Mouse (Mus musculus): ENCODE results near the gene Pakap.

Gene Pakap

DNA sequence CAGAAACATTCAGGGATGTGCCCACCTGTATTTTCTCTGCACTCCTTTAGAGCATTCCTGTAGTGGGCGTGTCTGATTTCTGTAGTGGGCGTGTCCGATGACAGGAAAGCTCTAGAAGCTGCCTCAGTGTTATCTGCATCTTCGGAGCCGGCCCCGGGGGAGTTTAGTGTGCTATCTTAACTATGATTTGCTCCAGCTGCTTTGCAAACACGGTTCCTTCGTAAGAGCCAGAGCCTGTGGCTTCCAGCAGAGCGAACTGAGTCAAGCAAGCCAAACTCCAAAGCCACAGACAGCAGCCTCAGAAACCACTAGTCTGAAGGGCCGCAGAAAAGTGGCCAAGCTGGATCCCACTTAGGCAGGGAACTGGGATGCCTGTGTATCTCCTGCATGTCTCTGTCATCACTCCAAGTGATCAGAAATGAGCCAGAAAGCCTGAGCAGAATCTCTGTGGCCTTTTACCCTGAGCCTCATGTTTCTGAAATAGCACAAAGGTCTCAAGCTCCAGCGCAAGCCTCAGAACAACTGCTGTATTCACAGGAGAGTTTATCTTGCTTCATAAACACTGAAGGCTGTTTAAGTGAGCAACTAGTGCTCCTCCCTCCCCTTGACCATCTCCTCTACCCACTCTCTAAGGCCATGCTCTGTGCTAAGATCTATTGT lies 205.0 kb downstream of the Pakap start:
- no peak for DNase-seq

DNA sequence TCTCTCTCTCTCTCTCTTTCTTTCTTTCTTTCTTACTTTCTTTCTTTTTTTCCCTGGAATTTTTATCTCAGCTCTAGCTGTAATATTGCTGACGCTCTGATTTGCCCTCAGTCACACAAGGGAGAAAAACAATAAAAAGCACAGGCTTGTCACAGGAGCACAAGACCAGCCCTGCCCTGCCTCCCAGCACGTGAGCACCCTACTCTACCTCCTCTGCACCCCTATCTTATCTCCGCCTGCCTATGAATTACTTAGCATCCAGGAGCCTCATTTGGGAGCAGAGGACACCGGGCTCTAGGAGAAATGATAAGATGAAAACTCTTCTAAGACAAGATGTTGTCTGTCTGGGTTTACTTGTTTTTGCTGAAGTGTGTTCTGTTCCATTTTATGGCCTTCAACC lies 206.5 kb downstream of the Pakap start:
- no peak for DNase-seq

DNA sequence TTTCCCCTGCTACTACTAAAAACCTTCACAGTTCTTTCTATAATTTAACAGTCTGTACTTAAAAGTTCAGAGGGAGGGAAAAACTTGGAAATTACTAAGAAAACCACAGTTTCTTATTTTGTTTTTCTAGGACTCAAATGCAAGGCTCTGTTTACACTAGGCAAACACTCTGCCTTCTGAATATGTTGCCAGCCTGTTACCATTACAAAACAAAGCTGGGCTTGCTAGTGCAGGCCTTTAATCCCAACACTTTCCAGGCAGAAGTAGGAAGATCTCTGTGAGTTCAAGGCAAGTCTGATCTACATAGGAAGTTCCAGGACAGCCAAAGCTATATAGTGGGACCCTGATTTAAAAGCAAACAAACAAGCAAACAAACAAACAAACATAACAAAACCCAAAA lies 207.6 kb downstream of the Pakap start:
- DNase-seq = no peak

DNA sequence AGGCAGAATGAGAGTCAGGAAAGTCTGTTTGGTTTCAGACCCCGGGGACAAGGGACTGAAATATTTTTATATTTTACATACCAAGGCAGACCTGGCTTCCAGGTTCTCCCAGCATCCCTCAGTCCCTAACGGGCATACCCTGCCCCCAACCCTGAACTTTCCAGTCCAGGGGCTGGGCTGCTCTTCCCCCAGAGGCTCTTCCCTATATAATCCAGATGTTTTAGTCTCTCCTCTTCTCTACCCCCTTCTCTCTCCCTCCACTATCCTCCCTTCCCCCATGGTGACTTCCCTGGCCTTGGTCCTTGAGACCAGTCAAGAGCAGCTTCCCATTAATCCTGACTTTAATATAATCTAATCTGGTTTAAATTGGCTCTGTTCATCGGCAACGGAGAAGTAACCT lies 212.4 kb downstream of the Pakap start:
- DNase-seq = no peak

DNA sequence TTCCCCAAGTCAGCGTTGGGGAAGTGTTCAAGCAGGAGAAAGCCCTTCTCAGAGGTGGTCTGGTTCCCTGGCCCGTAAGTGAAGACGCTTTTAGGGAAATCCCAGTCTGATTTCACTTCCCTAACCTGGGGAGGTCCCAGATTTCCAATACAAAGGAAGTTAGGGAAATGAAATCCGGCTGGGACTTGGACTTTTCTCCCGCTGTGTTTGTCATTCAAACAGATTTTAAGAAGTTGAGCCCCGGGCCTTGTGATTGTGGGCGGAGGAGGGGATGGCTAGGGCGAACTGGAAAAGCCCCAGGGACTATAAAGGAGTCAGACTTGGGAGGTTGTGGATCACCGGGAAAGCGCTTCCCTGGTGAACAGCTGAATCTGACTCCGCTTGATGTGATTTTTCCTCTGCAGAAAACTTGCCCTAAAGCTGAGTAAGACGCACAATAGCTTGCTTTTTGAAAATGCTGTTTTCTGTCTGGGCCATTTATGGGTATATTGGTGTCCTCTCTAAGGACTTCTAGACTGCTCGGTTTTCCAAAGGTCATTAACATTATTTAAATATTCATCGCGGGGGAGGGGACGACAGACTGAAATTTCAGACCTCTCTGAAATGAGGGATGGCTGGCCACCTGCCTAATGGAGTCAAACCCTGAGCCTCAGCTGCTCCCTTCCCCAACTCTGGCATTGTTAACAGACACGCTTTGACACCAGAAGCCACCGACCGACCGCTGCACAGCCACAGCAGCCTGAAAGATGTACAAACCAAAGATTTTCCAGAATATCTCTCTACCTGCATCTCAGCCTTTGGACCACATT lies 213.1 kb downstream of the Pakap start:
- no peak for DNase-seq

DNA sequence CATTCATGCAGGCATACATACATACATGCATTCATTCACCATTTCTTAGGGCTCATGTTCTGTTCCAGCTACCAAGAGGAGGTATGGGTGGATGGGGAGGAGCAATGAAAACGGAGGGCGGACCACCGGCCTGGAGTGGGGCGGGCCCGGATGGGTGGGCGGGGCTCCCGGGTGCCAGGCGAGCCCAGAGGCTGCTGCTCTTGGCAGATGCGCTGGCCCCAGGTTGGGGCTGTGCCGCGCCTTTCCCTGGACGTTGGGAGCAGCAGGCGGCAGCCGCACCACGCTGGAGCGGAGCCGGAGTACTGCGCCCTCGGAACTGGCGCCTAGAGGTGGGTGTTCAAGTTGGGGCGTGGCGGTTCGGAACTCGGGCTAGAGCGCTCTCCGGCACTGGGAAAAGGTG lies 214.0 kb downstream of the Pakap start:
- DNase-seq = peak; percentile 7 to 16

DNA sequence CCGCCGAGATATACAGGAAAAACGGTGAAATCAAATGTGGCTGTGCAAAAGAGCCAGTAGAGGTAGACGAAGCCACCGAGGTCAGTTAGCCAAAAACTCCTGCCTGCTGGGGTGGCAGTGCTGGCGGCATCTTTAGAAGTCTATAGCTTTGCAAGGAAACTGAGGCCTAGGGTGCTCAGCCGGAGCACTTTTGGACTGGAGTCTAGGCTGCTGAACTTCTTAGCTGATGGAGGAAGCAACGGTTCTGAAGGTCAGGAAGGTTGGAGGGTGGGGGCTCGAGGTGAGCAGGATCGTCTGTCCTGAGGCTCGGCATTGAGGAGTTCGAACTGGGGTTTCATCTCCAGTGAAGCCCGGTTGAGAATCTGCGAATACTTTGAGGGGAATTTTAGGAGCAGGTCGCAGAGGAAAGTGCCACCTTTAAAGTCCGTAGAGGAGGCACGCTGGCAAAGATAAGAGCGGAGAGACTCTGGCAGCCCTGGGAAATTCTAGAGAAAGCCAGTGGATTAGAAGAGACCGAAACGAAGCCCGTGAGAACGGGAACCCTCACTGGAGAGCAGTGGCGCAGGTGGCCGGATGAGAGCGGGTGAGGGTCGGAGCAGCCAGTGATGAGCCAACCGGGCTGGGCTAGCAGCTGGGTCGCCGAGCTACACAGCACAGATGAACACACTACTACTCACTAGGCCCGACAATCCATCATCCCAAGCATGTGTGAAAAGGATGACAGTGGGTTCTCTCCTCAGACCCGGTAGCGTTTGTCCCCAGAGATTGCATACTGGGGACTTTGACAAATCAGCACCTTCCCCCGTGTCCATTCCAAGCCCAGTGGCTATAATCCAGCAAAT lies 214.8 kb downstream of the Pakap start:
- DNase-seq = no peak

DNA sequence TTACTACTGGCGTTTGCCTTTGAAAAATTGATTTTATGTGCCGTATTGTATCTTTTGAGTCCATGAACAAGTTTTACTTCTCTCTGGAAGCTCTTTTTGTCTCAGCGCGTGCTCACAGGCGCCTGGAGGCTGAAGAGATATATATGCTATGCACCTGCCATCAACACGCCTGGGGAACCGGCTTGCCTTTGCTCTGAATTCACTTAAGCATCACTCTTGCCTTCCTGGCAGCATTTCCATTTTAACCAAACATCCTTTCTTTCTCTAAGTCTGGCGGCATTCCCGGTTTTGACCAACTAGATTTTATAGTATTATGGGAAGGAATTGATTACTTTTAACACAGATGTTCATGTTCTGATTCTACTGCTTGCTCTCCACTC lies 215.4 kb downstream of the Pakap start:
- DNase-seq = no peak

DNA sequence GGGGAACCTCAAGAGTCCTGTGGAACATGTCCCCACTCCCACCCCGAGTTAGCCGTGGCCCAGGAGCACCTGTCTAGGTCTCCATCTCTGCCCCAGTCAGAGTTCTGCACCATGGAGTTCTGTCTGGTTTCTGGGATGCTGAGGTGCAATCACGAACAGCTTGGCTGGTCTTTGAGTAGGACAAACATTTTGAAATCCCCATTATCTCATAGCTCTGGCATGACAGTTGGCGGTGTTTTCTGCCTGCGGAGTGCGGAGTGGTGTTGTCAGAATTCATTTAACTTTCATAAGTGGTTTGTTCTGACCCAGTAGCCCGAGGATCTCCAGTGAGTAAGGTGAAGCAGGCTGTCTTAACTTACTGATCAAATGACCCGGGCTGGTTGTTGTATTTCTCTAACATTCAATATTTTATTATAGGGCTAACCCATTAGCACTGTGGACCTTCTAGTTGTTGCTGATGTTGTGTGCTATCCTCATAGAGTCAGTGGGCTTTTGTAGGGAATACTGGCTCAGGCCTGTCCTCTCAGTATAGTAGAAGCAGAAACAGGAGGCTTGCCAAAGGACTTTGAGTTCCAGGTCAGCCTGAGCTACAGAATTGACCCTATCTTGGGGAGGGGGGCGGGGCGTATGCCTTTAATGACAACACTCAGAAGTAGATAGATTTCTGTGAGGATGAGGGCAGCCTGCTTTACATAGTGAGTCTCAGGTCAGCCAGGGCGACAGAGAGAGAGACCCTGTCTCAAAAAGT lies 216.0 kb downstream of the Pakap start:
- no peak for DNase-seq

DNA sequence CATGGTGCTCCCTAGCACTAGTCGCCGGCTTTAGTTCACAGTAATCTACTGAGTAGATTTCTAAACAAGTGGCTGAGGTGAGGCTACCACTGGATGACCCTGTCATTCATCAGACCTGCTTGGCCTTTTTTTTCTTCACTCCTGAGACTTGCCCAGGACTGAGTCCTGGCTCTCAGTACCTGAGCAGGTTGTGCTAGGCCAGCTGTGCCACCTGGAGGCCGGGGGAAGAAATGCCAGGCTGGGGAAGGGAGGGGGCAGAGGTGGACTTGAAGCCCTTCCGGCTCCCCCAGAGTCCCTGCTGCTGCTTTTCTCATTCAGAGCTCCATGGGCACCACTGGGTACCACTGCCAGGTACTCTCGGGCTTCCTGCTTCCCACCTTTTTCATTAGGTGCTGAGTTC lies 220.7 kb downstream of the Pakap start:
- no peak for DNase-seq

DNA sequence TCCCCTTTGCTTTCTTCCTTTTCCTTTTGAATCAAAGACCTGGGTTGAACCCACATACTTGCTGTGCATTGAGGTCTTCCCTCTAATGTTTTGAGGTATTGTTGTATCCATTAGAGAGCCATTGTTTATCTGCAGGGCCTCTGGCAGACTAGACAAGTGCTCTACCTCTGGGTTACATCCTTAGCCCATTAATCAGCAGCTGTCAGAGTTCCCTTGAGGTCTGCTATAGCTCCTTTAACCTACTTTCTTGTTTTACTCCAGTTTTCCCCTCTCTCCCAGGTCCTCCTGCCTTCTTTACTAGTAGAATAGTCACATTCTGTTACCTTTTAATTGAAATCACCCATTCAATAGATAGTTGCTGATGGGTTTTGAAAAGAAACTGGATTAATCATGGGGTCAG lies 221.1 kb downstream of the Pakap start:
- no peak for DNase-seq

DNA sequence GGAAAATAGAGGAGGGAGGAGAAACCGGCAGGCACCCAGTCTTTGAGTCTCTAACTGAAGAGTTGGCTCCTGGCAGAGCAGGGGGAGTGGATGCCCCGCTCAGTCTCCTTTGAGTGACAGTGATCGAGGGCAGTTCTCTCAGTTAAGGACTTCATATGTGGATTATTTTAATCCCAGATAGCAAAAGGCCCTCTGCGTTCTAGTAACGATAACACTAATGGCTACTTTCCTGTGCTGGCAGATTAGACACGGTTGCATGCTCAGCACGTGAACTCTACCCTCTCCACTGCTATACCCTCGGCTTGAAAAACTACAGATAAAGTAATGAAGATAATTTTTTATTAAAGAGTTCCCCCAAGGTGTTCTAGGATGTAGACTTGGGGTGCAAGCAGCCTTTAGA lies 226.0 kb downstream of the Pakap start:
- DNase-seq = no peak

DNA sequence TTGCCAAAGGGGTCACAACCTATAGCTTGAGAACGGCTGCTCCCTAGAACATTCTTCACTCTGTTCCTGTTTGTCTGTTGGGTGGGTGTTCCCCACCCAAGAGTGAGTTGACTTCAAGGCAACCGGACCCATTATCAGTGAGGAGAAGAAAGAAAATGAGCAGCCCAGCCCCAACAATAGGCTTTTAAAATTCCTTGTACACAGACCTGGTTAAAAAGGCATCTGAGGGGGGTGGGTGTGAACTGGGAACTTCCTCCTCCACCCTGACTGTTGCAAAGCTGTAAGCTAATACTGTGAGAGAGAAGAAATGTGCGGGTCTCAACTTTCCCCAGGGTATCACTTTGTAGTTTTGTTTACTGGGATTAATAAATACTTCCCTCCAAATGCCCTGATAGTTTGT lies 226.6 kb downstream of the Pakap start:
- DNase-seq = no peak

DNA sequence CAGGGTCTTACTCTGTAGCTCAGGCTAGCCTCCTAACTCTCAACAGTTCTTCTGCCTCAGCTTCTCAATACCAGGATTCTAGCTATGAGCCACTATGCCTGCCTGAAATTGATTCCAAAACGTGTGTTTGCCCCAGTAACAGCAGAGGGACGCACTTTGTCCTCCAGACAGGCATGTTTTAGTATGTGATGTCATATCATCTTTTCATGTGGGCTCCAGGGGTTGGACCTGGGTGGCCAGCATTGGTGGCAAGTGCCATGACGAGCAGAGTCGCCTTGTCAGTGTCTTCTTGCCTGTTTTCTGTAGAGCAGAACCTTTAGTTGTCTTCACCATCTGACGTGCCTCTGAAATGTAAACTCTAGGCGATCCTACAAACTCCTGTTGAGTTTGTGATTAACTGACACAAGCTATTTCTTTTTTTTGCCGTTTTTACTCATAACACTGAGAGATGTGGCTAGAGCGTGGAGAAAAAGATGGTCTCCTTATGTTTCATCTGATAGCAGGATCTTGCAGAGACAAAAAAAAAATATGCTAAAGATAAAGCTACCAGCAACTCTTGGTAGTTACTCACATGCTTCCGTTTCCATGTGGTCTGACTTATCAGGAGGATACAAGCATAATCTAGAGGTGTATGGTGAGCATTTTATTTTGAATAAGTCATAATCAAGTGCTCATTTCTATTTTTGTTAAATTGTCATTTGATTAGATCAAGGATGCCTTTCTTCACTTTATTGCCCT lies 229.7 kb downstream of the Pakap start:
- DNase-seq = no peak

DNA sequence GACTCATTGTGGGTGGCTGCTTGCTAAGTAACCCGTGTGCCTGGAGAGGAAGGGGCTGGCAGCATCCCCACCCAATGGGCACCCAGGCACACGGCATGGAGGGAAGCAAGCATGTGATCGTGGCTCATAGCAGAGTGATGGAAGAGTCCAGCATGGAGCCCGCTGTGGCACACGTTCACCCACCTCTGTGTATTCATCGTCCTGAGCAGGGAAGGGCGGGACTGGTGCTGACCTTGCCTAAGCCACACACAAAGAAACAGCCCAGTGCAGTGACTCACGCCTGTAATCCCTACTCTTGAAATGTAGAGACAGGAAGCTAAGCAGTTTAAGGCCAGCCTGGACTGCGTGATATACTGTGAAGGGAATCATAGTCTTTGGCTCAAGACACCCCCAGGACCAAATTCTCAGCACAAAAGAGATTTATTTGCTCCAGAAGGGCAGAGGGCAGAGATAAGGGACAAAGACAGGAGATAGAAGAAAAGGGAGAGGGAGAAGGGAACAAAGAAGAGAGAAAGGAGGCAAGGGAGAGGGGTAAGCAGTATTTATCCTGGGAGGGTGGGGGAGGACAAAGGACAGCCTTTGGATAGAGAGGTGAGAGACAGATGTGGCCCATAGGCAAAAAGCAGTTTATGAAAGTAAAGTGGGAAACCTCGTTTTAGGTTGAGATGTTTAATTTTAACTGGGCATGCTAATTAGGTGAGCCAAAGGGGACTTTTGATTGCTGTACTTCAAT lies 230.5 kb downstream of the Pakap start:
- DNase-seq = no peak

DNA sequence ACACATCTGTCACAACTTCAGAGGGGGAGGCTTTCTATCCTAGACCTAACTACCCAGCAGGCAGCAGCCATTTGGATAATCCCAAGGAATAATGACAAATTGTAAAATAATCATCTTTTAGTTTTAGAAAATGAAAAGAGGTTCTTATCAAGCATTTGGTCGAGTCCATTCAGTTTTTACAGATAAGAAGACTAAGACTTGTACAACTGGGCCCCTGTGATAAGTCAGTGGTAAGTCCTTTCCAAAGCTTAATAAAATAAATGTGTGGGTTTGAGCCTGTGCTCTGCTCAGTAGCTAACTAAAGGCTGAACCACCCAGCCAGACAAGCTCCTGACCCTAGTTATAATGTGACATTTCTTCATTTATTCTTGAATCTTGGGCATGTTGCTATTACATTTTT lies 231.3 kb downstream of the Pakap start:
- no peak for DNase-seq

DNA sequence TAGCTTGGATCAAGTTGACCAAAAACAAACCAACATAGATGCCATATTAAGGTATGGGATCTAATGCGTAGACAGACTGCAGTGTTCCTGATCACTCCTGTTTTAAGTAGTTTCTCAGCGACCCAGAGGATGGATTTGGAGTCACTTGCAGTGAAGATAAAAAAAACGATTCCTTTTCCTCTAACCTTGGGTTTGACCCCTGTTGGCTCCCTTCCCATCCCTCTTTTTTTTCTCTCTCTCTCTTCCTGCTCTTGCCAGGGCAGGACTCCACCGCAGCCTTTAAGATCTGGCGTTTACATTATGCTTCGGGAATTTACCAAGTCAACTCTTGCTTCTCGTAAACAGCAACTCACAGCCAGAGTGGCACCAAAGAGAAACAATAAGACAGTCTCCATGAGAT lies 233.3 kb downstream of the Pakap start:
- no peak for DNase-seq

DNA sequence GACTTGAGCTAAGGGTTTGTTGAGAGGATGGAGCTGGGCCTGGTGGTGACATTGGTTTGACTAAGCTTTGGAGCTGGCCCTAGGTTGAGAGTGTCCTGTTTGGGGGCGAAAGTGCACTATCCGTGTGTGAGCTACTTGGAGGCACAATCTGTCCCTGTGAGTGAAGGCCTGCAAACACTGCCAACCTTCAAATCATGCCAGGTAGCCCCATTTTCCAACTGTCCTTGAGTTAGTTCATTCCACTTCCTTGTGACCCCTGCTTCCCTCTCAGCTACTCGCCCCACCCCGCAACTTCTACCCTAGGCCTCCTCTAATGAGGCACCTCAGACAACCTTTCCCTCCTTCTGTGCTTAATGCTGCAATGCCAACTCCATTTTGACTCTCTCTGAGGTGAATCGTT lies 234.0 kb downstream of the Pakap start:
- DNase-seq = no peak

DNA sequence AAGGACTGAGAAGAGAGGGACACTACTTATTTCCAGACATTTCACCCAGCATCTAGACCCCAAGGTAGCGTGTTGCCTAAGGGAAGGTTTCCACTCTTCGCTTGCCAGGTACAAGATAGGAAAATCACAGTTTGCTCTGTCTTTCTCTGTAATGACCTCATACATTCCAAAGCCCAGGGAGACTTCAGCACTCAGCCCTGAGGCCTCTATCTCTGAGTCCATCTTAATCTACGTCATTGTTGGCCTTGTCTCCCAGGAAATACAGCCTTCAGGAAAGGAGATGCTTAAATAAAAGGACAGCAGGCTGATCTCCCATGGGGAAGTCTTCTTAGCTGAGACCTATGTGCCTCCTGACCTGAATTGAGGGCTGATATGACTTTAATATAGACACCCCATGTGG lies 234.4 kb downstream of the Pakap start:
- no peak for DNase-seq

DNA sequence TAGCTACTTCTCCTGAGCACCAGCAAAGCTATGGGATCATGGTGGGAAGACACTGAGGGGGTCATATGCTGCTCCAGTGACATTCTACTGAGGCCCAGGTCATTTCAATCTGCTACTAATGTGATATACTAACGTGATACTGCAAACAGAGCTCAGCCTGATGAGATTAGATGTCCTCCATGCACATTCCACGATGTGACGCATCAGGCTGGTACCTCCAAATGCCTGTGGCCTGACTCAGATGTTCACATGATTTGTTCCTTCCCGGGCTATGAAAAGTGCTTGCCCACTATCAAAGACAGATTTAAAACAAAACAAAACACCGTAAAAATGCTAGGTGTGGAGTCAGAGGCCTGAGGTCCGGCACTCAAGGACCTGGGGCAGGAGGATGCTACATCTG lies 236.9 kb downstream of the Pakap start:
- DNase-seq = no peak

DNA sequence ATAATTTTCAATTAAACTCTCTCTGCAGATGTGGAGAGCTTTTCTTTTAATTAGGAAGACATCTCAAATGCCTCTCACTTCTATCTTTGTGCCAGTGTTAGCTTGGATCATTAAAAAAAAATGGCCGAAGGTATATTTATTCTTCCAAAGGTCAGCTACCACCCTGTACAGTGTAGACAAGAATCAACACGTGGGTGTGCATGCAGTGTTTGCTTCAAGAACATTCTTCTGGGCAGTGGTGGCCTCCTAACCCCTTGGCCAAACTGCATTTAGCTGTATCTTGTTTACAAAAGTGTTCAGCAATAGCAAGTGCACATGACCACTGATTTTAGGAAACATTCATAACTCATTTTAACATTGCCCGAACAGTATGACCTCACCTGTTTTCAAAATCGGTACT lies 241.5 kb downstream of the Pakap start:
- DNase-seq = no peak

DNA sequence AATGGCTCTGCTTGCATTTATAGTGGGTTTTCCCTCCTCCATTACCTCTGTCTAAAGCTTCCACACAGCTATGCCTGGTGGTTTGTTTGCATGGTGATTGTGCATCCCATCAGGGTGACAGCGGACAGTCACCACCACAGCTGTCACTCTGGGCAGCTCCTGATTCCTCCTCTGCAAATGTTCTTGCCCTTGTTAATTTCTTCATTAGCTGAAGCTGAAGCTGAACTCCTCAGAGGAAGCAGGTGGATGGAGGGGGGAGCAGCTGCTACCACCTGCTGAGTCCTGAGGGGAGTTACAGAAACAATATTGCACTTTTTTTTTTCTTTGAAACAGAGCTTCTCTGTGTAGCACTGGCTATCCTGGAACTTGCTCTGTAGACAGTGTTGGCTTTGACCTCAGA lies 244.1 kb downstream of the Pakap start:
- DNase-seq = no peak

All from cerebellum, adult 18-20 months (tissue).